Mouse (Mus musculus) limb, embryonic 14.5 days (tissue): ENCODE measurements around the gene Klhl33. TPM values are rescaled to one million over a fixed set of nuclear protein-coding genes. Genes with fewer than 3 reads are reported as not detected.
"Not testable (repeated sequence)": the region's sequence is repeated elsewhere in the genome, so short reads cannot be mapped to it uniquely, and the experiment has no call there.

ENCODE experiments used
- ATAC-seq: fragments of 200-750 bp; cut with Nextera tagmentation; 2 replicates; pipeline ENCODE4 v1.8.0; 2017; ENCODE audit warnings: low read depth, moderate number of reproducible peaks, moderate TSS enrichment; ENCODE audit not compliant: low FRiP score
- DNase-seq: peaks from one replicate; pipeline ENCODE4 v3.0.0-alpha.2; 2015; ENCODE audit warnings: low spot score
- H3K27ac ChIP-seq: fragments of 300-500 bp; sonication (generic); replicated peaks from 2 replicates; pipeline ENCODE4 v1.5.1; 2014; ENCODE audit warnings: low read depth, mild to moderate bottlenecking, low read length, moderate library complexity, mixed read lengths
- H3K27me3 ChIP-seq: fragments of 300-500 bp; sonication (generic); 2 replicates; pipeline ENCODE4 v1.6.1; 2014; ENCODE audit warnings: low read length, mixed read lengths; ENCODE audit not compliant: control insufficient read depth, insufficient read depth
- H3K36me3 ChIP-seq: fragments of 300-500 bp; sonication (generic); 2 replicates; pipeline ENCODE4 v1.6.1; 2014; ENCODE audit warnings: mild to moderate bottlenecking, low read length, moderate library complexity, mixed read lengths; ENCODE audit not compliant: control insufficient read depth, insufficient read depth
- H3K4me1 ChIP-seq: fragments of 300-500 bp; sonication (generic); 2 replicates; pipeline ENCODE4 v1.6.1; 2014; ENCODE audit warnings: antibody characterized with exemption, low read length, mixed read lengths; ENCODE audit not compliant: control insufficient read depth, insufficient read depth
- H3K4me2 ChIP-seq: fragments of 300-500 bp; sonication (generic); replicated peaks from 2 replicates; pipeline ENCODE4 v1.6.1; 2014; ENCODE audit warnings: low read depth, mild to moderate bottlenecking, low read length, moderate library complexity; ENCODE audit not compliant: severe bottlenecking
- H3K4me3 ChIP-seq: fragments of 300-500 bp; sonication (generic); replicated peaks from 2 replicates; pipeline ENCODE4 v1.5.1; 2014; ENCODE audit warnings: low read length
- H3K9ac ChIP-seq: fragments of 300-500 bp; sonication (generic); 2 replicates; pipeline ENCODE4 v1.6.1; 2014; ENCODE audit warnings: mild to moderate bottlenecking, low read depth, low read length, moderate library complexity; ENCODE audit not compliant: severe bottlenecking
- H3K9me3 ChIP-seq: fragments of 300-500 bp; sonication (generic); 2 replicates; pipeline ENCODE4 v1.6.1; 2016; ENCODE audit warnings: low read length; ENCODE audit not compliant: control insufficient read depth
- POLR2A ChIP-seq: fragments of 200-500 bp; IDR thresholded peaks from 2 replicates; pipeline ENCODE4 v1.8.0; 2012; ENCODE audit warnings: inconsistent platforms, mild to moderate bottlenecking, moderate library complexity, borderline replicate concordance; ENCODE audit not compliant: insufficient read depth, insufficient read length; ENCODE audit errors: extremely low read depth
- WGBS: fragments of 180-500 bp; shearing (Covaris S2); extraction: QIAGEN DNeasy Blood & Tissue Kit; methylation state at CpG from one replicate; pipeline ENCODE4 v1.1.7; 2014; 5-methylcytosine and 5-hydroxymethylcytosine counted together
- polyA plus RNA-seq, 2 experiments: library from polyadenylated mRNA; depleted of rRNA in 1 of 2; stranded (reverse) in 1 of 2; unstranded in 1 of 2; fragments of >200 nt; fragmentation: Nextera tagmentation in 1 of 2; extraction: Ambion mirVana in 1 of 2; gene quantifications; 2 replicates each; pipeline versions ENCODE4 v1.2.1 to v1.2.3; 2012 to 2014

Gene Klhl33
- 0.17 and 0.28 TPM in 2 replicates for polyA plus RNA-seq (2012; rRNA removed)
- polyA plus RNA-seq (2014; fragmentation: Nextera tagmentation; extraction: Ambion mirVana): 0.08 and 0.11 TPM in 2 replicates

- no peak within 1 kb of the TSS for H3K27ac ChIP-seq
- no peak for DNase-seq
- H3K9ac ChIP-seq: peak within 1 kb of the TSS; percentile 51
- no peaks in the 10 kb centered on the region; the same call in 1 of the 2 replicates for H3K4me1 ChIP-seq
- ATAC-seq: no peak
- peak within 1 kb of the TSS; percentile 63 for H3K4me2 ChIP-seq
- WGBS: 33% methylated on average over 7 of the region's 7 CpGs
- no peak for TF ChIP-seq POLR2A
- H3K27me3 ChIP-seq: peaks cover 22% of the 10 kb centered on the region; the same call in 1 of the 2 replicates
- peak within 1 kb of the TSS; percentile 35 for H3K4me3 ChIP-seq
- no peaks in the 10 kb centered on the region for H3K9me3 ChIP-seq
- no peaks in the 10 kb centered on the region for H3K36me3 ChIP-seq
These were observed at the start of gene Klhl33 for GRCm38 (mm10) chr14:50897374-50897765. Klhl33 (minus strand) TSS chr14:50897507.

GRCm38 (mm10) chr14:50945526-50945925 is 48.2 kb upstream of the Klhl33 start:
- ATAC-seq: not testable (repeated sequence)

GRCm38 (mm10) chr14:50945081-50945480 is 47.8 kb upstream of the Klhl33 start:
- Histone ChIP-seq H3K4me2 (peak overlapping the region; percentile 57), H3K4me3 (peak overlapping the region; percentile 47), H3K9ac (peak overlapping the region; percentile 58), H3K27ac (peak overlapping the region; percentile 83)
- not testable (repeated sequence) for H3K4me1 ChIP-seq, H3K9me3 ChIP-seq, H3K27me3 ChIP-seq, H3K36me3 ChIP-seq, ATAC-seq, DNase-seq
- 8% methylated on average over 6 of the region's 6 CpGs for WGBS

More at GRCm38 (mm10) chr14:50945526-50945925, 48.2 kb upstream of the Klhl33 start:
- H3K4me1 ChIP-seq, H3K9me3 ChIP-seq, H3K36me3 ChIP-seq, H3K27ac ChIP-seq, H3K27me3 ChIP-seq, H3K9ac ChIP-seq, DNase-seq: not testable (repeated sequence)
- Histone ChIP-seq H3K4me2 (peak overlapping the region; percentile 57), H3K4me3 (peak overlapping the region; percentile 47)
- WGBS: 11% methylated on average over 3 of the region's 3 CpGs

GRCm38 (mm10) chr14:50944668-50945033 is 47.3 kb upstream of the Klhl33 start:
- TF ChIP-seq POLR2A: 0 out of 2 replicates have a peak, but pooled peaks have one; percentile 0
- Histone ChIP-seq H3K27ac (peak overlapping the region; percentile 83), H3K9ac (peak overlapping the region; percentile 58), H3K4me3 (peak overlapping the region; percentile 47), H3K4me2 (peak overlapping the region; percentile 57)
- H3K27me3 ChIP-seq, H3K4me1 ChIP-seq, H3K9me3 ChIP-seq, H3K36me3 ChIP-seq: not testable (repeated sequence)
- DNase-seq (peak; percentile 33), ATAC-seq (peak; percentile 93)
- under 1% methylated on average over 14 of the region's 15 CpGs for WGBS

- DNase-seq: peak; percentile 96
- peak; percentile 67; the same call in 1 of the 2 replicates for TF ChIP-seq POLR2A
- Histone ChIP-seq H3K4me3 (peak within 1 kb of the TSS; percentile 47), H3K4me1 (no peaks in the 10 kb centered on the region), H3K9me3 (no peaks in the 10 kb centered on the region), H3K27ac (peak within 1 kb of the TSS; percentile 83), H3K36me3 (no peaks in the 10 kb centered on the region), H3K4me2 (peak within 1 kb of the TSS; percentile 57), H3K9ac (peak within 1 kb of the TSS; percentile 58), H3K27me3 (no peaks in the 10 kb centered on the region)
- WGBS: 17% methylated on average over 31 of the region's 31 CpGs
- ATAC-seq: peak; percentile 99
These were observed 46.8 kb upstream of the Klhl33 start, which contains the start of gene Gm49342 for GRCm38 (mm10) chr14:50943932-50944667. Gm49342 (plus strand) TSS chr14:50944517.
